Comparison of ENCODE assay signal across 28 mouse cellular contexts in the genomic region with DNA sequence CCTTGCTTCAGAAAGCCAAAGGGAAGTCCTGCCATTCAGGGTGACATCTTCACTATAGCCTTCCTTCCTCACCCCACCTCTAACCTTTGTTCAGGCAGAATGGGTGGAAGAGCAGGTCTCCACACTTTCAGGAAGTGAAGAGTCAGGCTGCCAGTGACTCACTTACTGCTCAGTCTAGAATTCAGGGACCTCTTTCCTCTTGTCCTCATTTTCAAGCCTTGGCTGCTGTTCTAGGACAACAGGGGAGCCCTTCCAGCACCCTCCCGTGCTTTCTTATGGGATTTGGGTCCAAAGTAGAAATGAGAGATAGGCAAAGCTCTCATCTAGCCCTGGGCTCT. TPM values are rescaled to one million over a fixed set of nuclear protein-coding genes. Genes with fewer than 3 reads are reported as not detected.
DNase-seq lines count a peak whose midpoint lies in the region; ATAC-seq and TF ChIP-seq lines count a peak whose summit lies in the region.
"Had no signal": no experiment of that assay in that cellular context is flagged by ENCODE, and none has a peak within 500 bp of the region (broad histone marks: within the 10 kb centered on the region; RNA-seq: fewer than 3 reads in every experiment).

No protein-coding gene starts in this region.

- H3K36me3 ChIP-seq in intestine, embryonic 15.5 days = no peaks in the 10 kb centered on the region
- no peaks in the 10 kb centered on the region for H3K36me3 ChIP-seq in small intestine, adult 2 months (ENCODE audit: control insufficient read depth, insufficient read depth, low read length)
- H3K36me3 ChIP-seq: embryonic facial prominence, embryonic 12.5 days; heart, embryonic 12.5 days; hindbrain, embryonic 10.5 days; hindbrain, embryonic 15.5 days; limb, embryonic 13.5 days; lung, embryonic 15.5 days; midbrain, embryonic 10.5 days; midbrain, embryonic 15.5 days had no signal

- WGBS in intestine, embryonic 15.5 days = 48% methylated on average over 1 of the region's 1 CpGs
- WGBS in small intestine, adult 2 months = 18% methylated on average over 1 of the region's 1 CpGs

- no peaks in the 10 kb centered on the region for H3K27me3 ChIP-seq in intestine, embryonic 15.5 days (replicated peaks)
- no peaks in the 10 kb centered on the region for H3K27me3 ChIP-seq in small intestine, adult 2 months (ENCODE audit: control insufficient read depth, insufficient read depth, low read length)
- H3K27me3 ChIP-seq: CH12.LX; embryonic facial prominence, embryonic 12.5 days; hindbrain, embryonic 15.5 days; lung, embryonic 15.5 days; midbrain, embryonic 15.5 days had no signal

- peak; percentile 17 to 25 for DNase-seq in heart, adult 18-20 months
- DNase-seq in heart, adult 8-10 months (ENCODE audit: low spot score) = no peak
- peak; percentile 54 for DNase-seq in 416B (ENCODE audit: low read depth)
- DNase-seq in kidney, postnatal 14 days = no peak
- no peak for DNase-seq in embryo, embryonic 11 days
- DNase-seq: adrenal gland, postnatal 14 days; cerebellum, adult 11 months; cerebellum, adult 9-10 months; cerebellum, postnatal 36 days; gastrocnemius, adult 2 months; kidney, adult 9 months; kidney, postnatal 10 days; right cerebral cortex, adult 18-20 months; thymus, postnatal 4 days had no signal

- TF ChIP-seq POLR2A in small intestine, adult 2 months (IDR thresholded peaks at IDR 0.05; ENCODE audit: low read depth, low read length) = no peak

- no peaks in the 10 kb centered on the region for H3K9me3 ChIP-seq in intestine, embryonic 15.5 days
- H3K9me3 ChIP-seq: embryonic facial prominence, embryonic 12.5 days; heart, embryonic 12.5 days; hindbrain, embryonic 10.5 days; hindbrain, embryonic 15.5 days; limb, embryonic 13.5 days; lung, embryonic 15.5 days; midbrain, embryonic 10.5 days; midbrain, embryonic 15.5 days had no signal

- peak; percentile 63 for ATAC-seq in intestine, embryonic 15.5 days
- ATAC-seq: forebrain, embryonic 14.5 days; inflammation-experienced regulatory T-cells, adult 6 months; midbrain, embryonic 15.5 days had no signal

- H3K4me1 ChIP-seq in intestine, embryonic 15.5 days (replicated peaks) = peaks cover 3% of the 10 kb centered on the region
- H3K4me1 ChIP-seq in small intestine, adult 2 months (ENCODE audit: control insufficient read depth, insufficient read depth, insufficient read length, low read length) = peaks cover 46% of the 10 kb centered on the region
- H3K4me1 ChIP-seq: hindbrain, embryonic 15.5 days; midbrain, embryonic 10.5 days; midbrain, embryonic 15.5 days had no signal

- no peak for TF ChIP-seq CTCF in small intestine, adult 2 months (IDR thresholded peaks at IDR 0.05; ENCODE audit: extremely low read depth, insufficient read length, insufficient replicate concordance, low read depth, low read length)

- H3K9ac ChIP-seq in intestine, embryonic 15.5 days = no peak overlapping the region
- H3K9ac ChIP-seq: embryonic facial prominence, embryonic 12.5 days; heart, embryonic 12.5 days; hindbrain, embryonic 15.5 days; limb, embryonic 13.5 days; lung, embryonic 15.5 days; midbrain, embryonic 15.5 days had no signal

- no peak overlapping the region for H3K27ac ChIP-seq in intestine, embryonic 15.5 days
- peak overlapping the region; percentile 73 for H3K27ac ChIP-seq in small intestine, adult 2 months (ENCODE audit: insufficient read depth, low read depth, low read length)
- H3K27ac ChIP-seq: embryonic facial prominence, embryonic 12.5 days; gastrocnemius, adult 2 months; hindbrain, embryonic 10.5 days; hindbrain, embryonic 15.5 days; limb, embryonic 13.5 days; lung, embryonic 15.5 days; midbrain, embryonic 10.5 days; midbrain, embryonic 15.5 days had no signal

- no peak overlapping the region for H3K4me3 ChIP-seq in intestine, embryonic 15.5 days (replicated peaks)
- no peak overlapping the region for H3K4me3 ChIP-seq in small intestine, adult 2 months (ENCODE audit: low read depth, low read length)
- H3K4me3 ChIP-seq: embryonic facial prominence, embryonic 12.5 days; gastrocnemius, adult 2 months; heart, embryonic 12.5 days; hindbrain, embryonic 10.5 days; hindbrain, embryonic 15.5 days; limb, embryonic 13.5 days; lung, embryonic 15.5 days; midbrain, embryonic 10.5 days; midbrain, embryonic 15.5 days had no signal

- H3K4me2 ChIP-seq in intestine, embryonic 15.5 days (replicated peaks) = no peak overlapping the region
- H3K4me2 ChIP-seq: embryonic facial prominence, embryonic 12.5 days; heart, embryonic 12.5 days; hindbrain, embryonic 15.5 days; limb, embryonic 13.5 days; liver, embryonic 11.5 days; lung, embryonic 15.5 days; midbrain, embryonic 15.5 days had no signal

RNA-seq across cellular contexts. Expression of gene Rnf24, which starts 51.5 kb away (rescaled TPM):
- total RNA-seq in heart, adult 18-20 months (2021) = 1 to 10 TPM; 3.9 to 4.1 TPM
- total RNA-seq in heart, adult 8-10 months (2022) = 1 to 10 TPM; 2.9 to 4.1 (median 3.3) TPM
- polyA plus RNA-seq in intestine, embryonic 15.5 days (2015; fragmentation: Nextera tagmentation; extraction: Ambion mirVana) = 2.1 and 2.2 TPM in 2 replicates
- 1.0 and 3.9 TPM in 2 replicates for polyA plus RNA-seq in small intestine, adult 2 months (2012; rRNA removed)

Comparison
In these comparisons a context has a peak if more than half of its experiments do, and no peak if none do; other contexts are left out.
1. DNase-seq: peak in heart, adult 18-20 months (2 of 2) and 416B (single experiment); none in heart, adult 8-10 months (single experiment), kidney, postnatal 14 days (single experiment) and embryo, embryonic 11 days (single experiment).